ENCODE assay signal across 8 mouse cellular contexts in genomic region chr11:78181830-78182357, GRCm38 (mm10). TPM values are rescaled to one million over a fixed set of nuclear protein-coding genes. Genes with fewer than 3 reads are reported as not detected.
DNase-seq lines count a peak whose midpoint lies in the region; ATAC-seq and TF ChIP-seq lines count a peak whose summit lies in the region.

No protein-coding gene starts in this region.

- H3K36me3 ChIP-seq in forebrain, embryonic 15.5 days: peaks cover 30% of the 10 kb centered on the region
- peaks cover 34% of the 10 kb centered on the region for H3K36me3 ChIP-seq in liver, embryonic 14.5 days (replicated peaks; ENCODE audit: control insufficient read depth, insufficient read depth, low read depth)

- H3K27me3 ChIP-seq in forebrain, embryonic 15.5 days: no peaks in the 10 kb centered on the region
- peaks cover 4% of the 10 kb centered on the region; the same call in 1 of the 2 replicates for H3K27me3 ChIP-seq in liver, embryonic 14.5 days (ENCODE audit: control insufficient read depth, insufficient read depth, low read length)

- no peak for ATAC-seq in forebrain, embryonic 15.5 days (replicated peaks)
- no peak for ATAC-seq in liver, embryonic 14.5 days (ENCODE audit: insufficient read depth)
- no peak for ATAC-seq in CD4-positive, CD25-positive, alpha-beta regulatory T cell, adult 4 months
- no peak for ATAC-seq in activated CD4-positive, CD25-positive, alpha-beta regulatory T cell, adult 4 months
- no peak for ATAC-seq in cerebellum, adult (ENCODE audit: insufficient number of reproducible peaks, low FRiP score, low TSS enrichment)

- 55% methylated on average over 2 of the region's 2 CpGs for whole genome bisulfite sequencing in forebrain, embryonic 15.5 days
- WGBS in liver, embryonic 14.5 days (ENCODE audit: insufficient replicate concordance): 23% methylated on average over 2 of the region's 2 CpGs

- no peak for TF ChIP-seq CTCF in liver, embryonic 14.5 days (IDR thresholded peaks at IDR 0.05; ENCODE audit: low read depth)

- no peak overlapping the region for H3K27ac ChIP-seq in forebrain, embryonic 15.5 days (replicated peaks)
- H3K27ac ChIP-seq in liver, embryonic 14.5 days: peak overlapping the region; percentile 69

- H3K4me1 ChIP-seq in forebrain, embryonic 15.5 days: peaks cover 57% of the 10 kb centered on the region
- H3K4me1 ChIP-seq in liver, embryonic 14.5 days (replicated peaks; ENCODE audit: control insufficient read depth in 2 of 2, insufficient read depth in 2 of 2, low read length in 1 of 2): peaks cover 13 to 21% of the 10 kb centered on the region in 2 experiments

- H3K4me3 ChIP-seq in forebrain, embryonic 15.5 days: peak overlapping the region; percentile 90
- peak overlapping the region; percentile 86 to 99 for H3K4me3 ChIP-seq in liver, embryonic 14.5 days (ENCODE audit: insufficient read depth in 1 of 2, low read depth in 2 of 2, low read length in 2 of 2)

- H3K9me3 ChIP-seq in forebrain, embryonic 15.5 days: no peaks in the 10 kb centered on the region
- H3K9me3 ChIP-seq in liver, embryonic 14.5 days (ENCODE audit: control insufficient read depth, low read length): no peaks in the 10 kb centered on the region

- no peak for TF ChIP-seq EP300 in liver, embryonic 14.5 days (IDR thresholded peaks at IDR 0.05; ENCODE audit: low read depth)

- DNase-seq in cerebellum, adult 9-11 months: peak; percentile 15
- DNase-seq in cerebellum, adult 11-12 months: no peak
- DNase-seq in 416B (ENCODE audit: low read depth): peak; percentile 53
- no peak for DNase-seq in liver, embryonic 14.5 days (ENCODE audit: low read depth in 3 of 3, low spot score in 3 of 3)

- H3K9ac ChIP-seq in forebrain, embryonic 15.5 days (replicated peaks): peak overlapping the region; percentile 95
- H3K9ac ChIP-seq in liver, embryonic 14.5 days (replicated peaks): peak overlapping the region; percentile 94

- H3K4me2 ChIP-seq in forebrain, embryonic 15.5 days (replicated peaks): peak overlapping the region; percentile 53
- peak overlapping the region; percentile 99 for H3K4me2 ChIP-seq in liver, embryonic 14.5 days (ENCODE audit: low read depth)

RNA-seq across cellular contexts. Expression of gene Rpl23a, which starts 1.5 kb away (rescaled TPM):
- polyA plus RNA-seq in forebrain, embryonic 15.5 days (2015; fragmentation: Nextera tagmentation; extraction: Ambion mirVana): 896 and 935 TPM in 2 replicates
- 628 and 1,347 TPM in 2 replicates for polyA plus RNA-seq in liver, embryonic 14.5 days (2012; rRNA removed)
- 1,087 and 1,100 TPM in 2 replicates for polyA plus RNA-seq in liver, embryonic 14.5 days (2014; fragmentation: Nextera tagmentation; extraction: Ambion mirVana)
- polyA plus RNA-seq in CD4-positive, CD25-positive, alpha-beta regulatory T cell, adult 4 months (2017; shearing (Covaris generic)): 1,000 to 10,000 TPM; 3,408 to 3,991 TPM
- polyA plus RNA-seq in activated CD4-positive, CD25-positive, alpha-beta regulatory T cell, adult 4 months (2017; shearing (Covaris generic)): 1,000 to 10,000 TPM; 3,988 to 4,036 TPM

RNA-seq across cellular contexts. Expression of gene Tlcd1, which starts 5.4 kb away (rescaled TPM):
- polyA plus RNA-seq in forebrain, embryonic 15.5 days (2015; fragmentation: Nextera tagmentation; extraction: Ambion mirVana): 4.4 and 5.0 TPM in 2 replicates
- 47.4 and 69.6 TPM in 2 replicates for polyA plus RNA-seq in liver, embryonic 14.5 days (2012; rRNA removed)
- polyA plus RNA-seq in liver, embryonic 14.5 days (2014; fragmentation: Nextera tagmentation; extraction: Ambion mirVana): 44.9 and 50.5 TPM in 2 replicates
- polyA plus RNA-seq in CD4-positive, CD25-positive, alpha-beta regulatory T cell, adult 4 months (2017; shearing (Covaris generic)): 1 to 10 TPM; 2.9 to 3.6 TPM
- 1 to 10 TPM; 2.3 to 4.3 TPM for polyA plus RNA-seq in activated CD4-positive, CD25-positive, alpha-beta regulatory T cell, adult 4 months (2017; shearing (Covaris generic))

RNA-seq across cellular contexts. Expression of gene Nek8, which starts 5.4 kb away (rescaled TPM):
- polyA plus RNA-seq in forebrain, embryonic 15.5 days (2015; fragmentation: Nextera tagmentation; extraction: Ambion mirVana): 4.8 and 5.7 TPM in 2 replicates
- polyA plus RNA-seq in liver, embryonic 14.5 days (2012; rRNA removed): 9.8 and 10.6 TPM in 2 replicates
- 7.4 and 7.8 TPM in 2 replicates for polyA plus RNA-seq in liver, embryonic 14.5 days (2014; fragmentation: Nextera tagmentation; extraction: Ambion mirVana)
- 10 to 100 TPM; 10.4 to 12.2 TPM for polyA plus RNA-seq in CD4-positive, CD25-positive, alpha-beta regulatory T cell, adult 4 months (2017; shearing (Covaris generic))
- 10 to 100 TPM in 1 of 2 experiments, 1 to 10 TPM in 1; 9.4 to 13.2 TPM for polyA plus RNA-seq in activated CD4-positive, CD25-positive, alpha-beta regulatory T cell, adult 4 months (2017; shearing (Covaris generic))

RNA-seq across cellular contexts. Expression of gene Rab34, which starts 6.3 kb away (rescaled TPM):
- 55.9 and 56.3 TPM in 2 replicates for polyA plus RNA-seq in forebrain, embryonic 15.5 days (2015; fragmentation: Nextera tagmentation; extraction: Ambion mirVana)
- polyA plus RNA-seq in liver, embryonic 14.5 days (2012; rRNA removed): 7.1 and 7.7 TPM in 2 replicates
- polyA plus RNA-seq in liver, embryonic 14.5 days (2014; fragmentation: Nextera tagmentation; extraction: Ambion mirVana): 11.3 and 12.4 TPM in 2 replicates
- polyA plus RNA-seq in CD4-positive, CD25-positive, alpha-beta regulatory T cell, adult 4 months (2017; shearing (Covaris generic)): not detected
- not detected for polyA plus RNA-seq in activated CD4-positive, CD25-positive, alpha-beta regulatory T cell, adult 4 months (2017; shearing (Covaris generic))

RNA-seq across cellular contexts. Expression of gene Proca1, which starts 11.3 kb away (rescaled TPM):
- polyA plus RNA-seq in forebrain, embryonic 15.5 days (2015; fragmentation: Nextera tagmentation; extraction: Ambion mirVana): 1.3 TPM in 2 replicates
- polyA plus RNA-seq in liver, embryonic 14.5 days (2012; rRNA removed): 0.08 and 0.16 TPM in 2 replicates
- 0.23 TPM in 1 of 2 replicates, not detected in the other for polyA plus RNA-seq in liver, embryonic 14.5 days (2014; fragmentation: Nextera tagmentation; extraction: Ambion mirVana)
- polyA plus RNA-seq in CD4-positive, CD25-positive, alpha-beta regulatory T cell, adult 4 months (2017; shearing (Covaris generic)): 1 to 10 TPM; 2.2 to 6.0 TPM
- polyA plus RNA-seq in activated CD4-positive, CD25-positive, alpha-beta regulatory T cell, adult 4 months (2017; shearing (Covaris generic)): 1 to 10 TPM in 1 of 2 experiments, under 1 TPM in 1; 0.49 to 2.5 TPM

Comparison
In these comparisons a context has a peak if more than half of its experiments do, and no peak if none do; other contexts are left out.
1. DNase-seq: peak in cerebellum, adult 9-11 months (single experiment) and 416B (single experiment); none in cerebellum, adult 11-12 months (single experiment) and liver, embryonic 14.5 days (0 of 3).